Mouse (Mus musculus) limb, embryonic 10.5 days (tissue): ENCODE data around the gene Gm10643. TPM values are rescaled to one million over a fixed set of nuclear protein-coding genes. Genes with fewer than 3 reads are reported as not detected.

Experiments
- DNase-seq: peaks from one replicate; pipeline ENCODE4 v3.0.0-alpha.2; 2017; ENCODE audit warnings: low spot score
- H3K27ac ChIP-seq: fragments of 300-500 bp; sonication (generic); 2 replicates; pipeline ENCODE4 v1.5.1; 2016; ENCODE audit warnings: mild to moderate bottlenecking
- H3K27me3 ChIP-seq: fragments of 300-500 bp; sonication (generic); 2 replicates; pipeline ENCODE4 v1.6.1; 2016; ENCODE audit warnings: low read depth, mild to moderate bottlenecking; ENCODE audit not compliant: poor library complexity, severe bottlenecking
- H3K36me3 ChIP-seq: fragments of 300-500 bp; sonication (generic); 2 replicates; pipeline ENCODE4 v1.6.1; 2016; ENCODE audit warnings: mild to moderate bottlenecking, moderate library complexity
- H3K4me1 ChIP-seq: fragments of 300-500 bp; sonication (generic); 2 replicates; pipeline ENCODE4 v1.6.1; 2016
- H3K4me3 ChIP-seq: fragments of 300-500 bp; sonication (generic); 2 replicates; pipeline ENCODE4 v1.5.1; 2016; ENCODE audit warnings: mild to moderate bottlenecking, moderate library complexity
- H3K9me3 ChIP-seq: fragments of 300-500 bp; sonication (generic); replicated peaks from 2 replicates; pipeline ENCODE4 v1.6.1; 2016; ENCODE audit warnings: mild to moderate bottlenecking
- WGBS: fragments of 180-500 bp; shearing (Covaris S2); methylation state at CpG from one replicate; pipeline ENCODE4 v1.1.7; 2016; 5-methylcytosine and 5-hydroxymethylcytosine counted together
- polyA plus RNA-seq: library from polyadenylated mRNA; unstranded; fragments of >200 nt; fragmentation: Nextera tagmentation; extraction: Ambion mirVana; gene quantifications from 2 replicates; pipeline ENCODE4 v1.2.1, GENCODE M21; 2016

Gm10643 gene
- polyA plus RNA-seq, 1 experiment from 2014 or later = 1.0 TPM

- Histone ChIP-seq H3K9me3 (no peaks in the 10 kb centered on the region), H3K4me1 (peaks cover 52% of the 10 kb centered on the region), H3K27ac (no peak overlapping the region), H3K36me3 (no peaks in the 10 kb centered on the region), H3K27me3 (no peaks in the 10 kb centered on the region), H3K4me3 (0 out of 2 replicates have a peak overlapping the region, but pooled peaks have one; percentile 1)
- no peak for DNase-seq
- 59% methylated on average over 12 of the region's 12 CpGs for WGBS
These were observed 3.5 kb upstream of the Gm10643 start for GRCm38 (mm10) chr8:84068316-84069035.

- Histone ChIP-seq H3K27me3 (no peaks in the 10 kb centered on the region), H3K9me3 (no peaks in the 10 kb centered on the region), H3K27ac (no peak overlapping the region; the same call in 1 of the 2 replicates), H3K4me1 (peaks cover 48% of the 10 kb centered on the region), H3K4me3 (peak overlapping the region; percentile 86), H3K36me3 (no peaks in the 10 kb centered on the region)
- WGBS = 85% methylated on average over 7 of the region's 7 CpGs
- no peak for DNase-seq
These were observed 3.0 kb upstream of the Gm10643 start for GRCm38 (mm10) chr8:84067911-84068310.

GRCm38 (mm10) chr8:84067047-84067573 is 2.2 kb upstream of the Gm10643 start:
- WGBS = under 1% methylated on average over 57 of the region's 58 CpGs
- peak overlapping the region; percentile 86 for H3K4me3 ChIP-seq

GRCm38 (mm10) chr8:84066291-84066930 is 1.5 kb upstream of the Gm10643 start, which contains the start of gene Rfx1:
Gene Rfx1, plus strand, starts transcription at chr8:84066834.
- under 1% methylated on average over 51 of the region's 51 CpGs for WGBS
- Histone ChIP-seq H3K9me3 (no peaks in the 10 kb centered on the region), H3K36me3 (no peaks in the 10 kb centered on the region), H3K27me3 (no peaks in the 10 kb centered on the region), H3K4me3 (peak within 1 kb of the TSS; percentile 86), H3K4me1 (peaks cover 38% of the 10 kb centered on the region), H3K27ac (peak within 1 kb of the TSS; percentile 96)
- DNase-seq = peak; percentile 97

More at GRCm38 (mm10) chr8:84067047-84067573, 2.2 kb upstream of the Gm10643 start:
- Histone ChIP-seq H3K27me3 (no peaks in the 10 kb centered on the region), H3K27ac (peak overlapping the region; percentile 96), H3K4me1 (peaks cover 41% of the 10 kb centered on the region), H3K36me3 (no peaks in the 10 kb centered on the region), H3K9me3 (no peaks in the 10 kb centered on the region)
- peak; percentile 97 for DNase-seq

GRCm38 (mm10) chr8:84065457-84066072 is 628 bp upstream of the Gm10643 start:
- H3K27ac ChIP-seq = peak overlapping the region; percentile 96
- no peak for DNase-seq
- peaks cover 38% of the 10 kb centered on the region for H3K4me1 ChIP-seq
- no peaks in the 10 kb centered on the region for H3K9me3 ChIP-seq
- 32% methylated on average over 5 of the region's 5 CpGs for WGBS
- no peaks in the 10 kb centered on the region for H3K36me3 ChIP-seq
- H3K27me3 ChIP-seq = no peaks in the 10 kb centered on the region
- peak overlapping the region; percentile 86 for H3K4me3 ChIP-seq

- Histone ChIP-seq H3K9me3 (no peaks in the 10 kb centered on the region), H3K4me3 (no peak overlapping the region), H3K36me3 (no peaks in the 10 kb centered on the region), H3K4me1 (peaks cover 25% of the 10 kb centered on the region), H3K27ac (no peak overlapping the region), H3K27me3 (no peaks in the 10 kb centered on the region)
- WGBS = 69% methylated on average over 8 of the region's 8 CpGs
- DNase-seq = no peak
These were observed 901 bp downstream of the Gm10643 start for GRCm38 (mm10) chr8:84063861-84064610.

GRCm38 (mm10) chr8:84060245-84060644 is 4.7 kb downstream of the Gm10643 start:
- Histone ChIP-seq H3K4me1 (no peaks in the 10 kb centered on the region), H3K27me3 (no peaks in the 10 kb centered on the region), H3K4me3 (no peak overlapping the region), H3K9me3 (no peaks in the 10 kb centered on the region), H3K27ac (no peak overlapping the region), H3K36me3 (no peaks in the 10 kb centered on the region)
- 86% methylated on average over 2 of the region's 2 CpGs for WGBS
- DNase-seq = no peak

GRCm38 (mm10) chr8:84059226-84059625 is 5.7 kb downstream of the Gm10643 start:
- Histone ChIP-seq H3K27ac (no peak overlapping the region), H3K36me3 (no peaks in the 10 kb centered on the region), H3K27me3 (no peaks in the 10 kb centered on the region), H3K4me3 (no peak overlapping the region), H3K4me1 (no peaks in the 10 kb centered on the region), H3K9me3 (no peaks in the 10 kb centered on the region)
- DNase-seq = no peak
- 89% methylated on average over 2 of the region's 2 CpGs for WGBS

- Histone ChIP-seq H3K27me3 (no peaks in the 10 kb centered on the region), H3K9me3 (no peaks in the 10 kb centered on the region), H3K36me3 (no peaks in the 10 kb centered on the region), H3K4me1 (no peaks in the 10 kb centered on the region), H3K4me3 (no peak overlapping the region), H3K27ac (no peak overlapping the region)
- WGBS = 96% methylated on average over 1 of the region's 1 CpGs
- no peak for DNase-seq
These were observed 7.1 kb downstream of the Gm10643 start for GRCm38 (mm10) chr8:84057827-84058226.

- no peak for DNase-seq
- H3K4me3 ChIP-seq = no peak overlapping the region
- 95% methylated on average over 5 of the region's 5 CpGs for WGBS
- no peaks in the 10 kb centered on the region for H3K9me3 ChIP-seq
- 0 out of 2 replicates have a peak, but pooled peaks cover 5% of the 10 kb centered on the region for H3K4me1 ChIP-seq
- no peak overlapping the region for H3K27ac ChIP-seq
- H3K27me3 ChIP-seq = peaks cover 4% of the 10 kb centered on the region; the same call in 1 of the 2 replicates
- no peaks in the 10 kb centered on the region for H3K36me3 ChIP-seq
These were observed 11.7 kb downstream of the Gm10643 start for GRCm38 (mm10) chr8:84053229-84053628.

GRCm38 (mm10) chr8:84052746-84053145 is 12.2 kb downstream of the Gm10643 start:
- Histone ChIP-seq H3K27me3 (peaks cover 9% of the 10 kb centered on the region; the same call in 1 of the 2 replicates), H3K36me3 (no peaks in the 10 kb centered on the region), H3K9me3 (no peaks in the 10 kb centered on the region), H3K4me1 (0 out of 2 replicates have a peak, but pooled peaks cover 5% of the 10 kb centered on the region), H3K27ac (no peak overlapping the region), H3K4me3 (no peak overlapping the region)
- WGBS = 88% methylated on average over 3 of the region's 3 CpGs
- no peak for DNase-seq

GRCm38 (mm10) chr8:84048171-84048570 is 16.8 kb downstream of the Gm10643 start:
- WGBS = 84% methylated on average over 5 of the region's 5 CpGs
- no peaks in the 10 kb centered on the region for H3K36me3 ChIP-seq
- H3K4me1 ChIP-seq = peaks cover 15% of the 10 kb centered on the region
- H3K27ac ChIP-seq = no peak overlapping the region
- H3K27me3 ChIP-seq = peaks cover 47% of the 10 kb centered on the region
- H3K4me3 ChIP-seq = no peak overlapping the region
- no peak for DNase-seq
- H3K9me3 ChIP-seq = no peaks in the 10 kb centered on the region
